Mouse (Mus musculus): Measurements from ENCODE around the gene Aff3. TPM values are rescaled to one million over a fixed set of nuclear protein-coding genes. Genes with fewer than 3 reads are reported as not detected.
A peak's percentile ranks its signal among the peaks of the same experiment; 100 is the strongest.

Gene Aff3
- polyA plus RNA-seq, 1 experiment from 2014 or later = 15.4 TPM

DNA sequence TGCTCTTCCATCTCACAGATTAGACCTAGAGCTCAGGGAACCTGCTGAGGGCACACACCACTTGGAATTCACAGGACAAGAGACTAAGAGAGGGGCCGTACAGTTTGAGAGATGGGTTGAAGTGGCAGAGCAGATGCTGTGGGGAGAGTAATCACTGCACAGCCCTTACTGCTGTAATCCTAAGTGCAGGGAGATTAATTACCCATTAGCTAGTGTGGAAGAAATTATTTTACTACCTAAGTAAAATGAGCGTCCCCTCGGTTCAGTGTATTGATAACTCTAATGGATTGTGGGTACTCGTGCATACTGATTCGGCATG lies 478.6 kb downstream of the Aff3 start:
- Histone ChIP-seq H3K36me3 (peaks cover 21% of the 10 kb centered on the region), H3K4me1 (no peaks in the 10 kb centered on the region), H3K9ac (no peak overlapping the region), H3K27me3 (no peaks in the 10 kb centered on the region), H3K4me2 (replicated peaks) (no peak overlapping the region), H3K27ac (replicated peaks) (no peak overlapping the region), H3K9me3 (replicated peaks) (no peaks in the 10 kb centered on the region), H3K4me3 (replicated peaks) (no peak overlapping the region)
- WGBS = 90% methylated on average over 5 of the region's 5 CpGs
- no peak for ATAC-seq (ENCODE audit: insufficient number of reproducible peaks, low FRiP score, low TSS enrichment, low read depth)

DNA sequence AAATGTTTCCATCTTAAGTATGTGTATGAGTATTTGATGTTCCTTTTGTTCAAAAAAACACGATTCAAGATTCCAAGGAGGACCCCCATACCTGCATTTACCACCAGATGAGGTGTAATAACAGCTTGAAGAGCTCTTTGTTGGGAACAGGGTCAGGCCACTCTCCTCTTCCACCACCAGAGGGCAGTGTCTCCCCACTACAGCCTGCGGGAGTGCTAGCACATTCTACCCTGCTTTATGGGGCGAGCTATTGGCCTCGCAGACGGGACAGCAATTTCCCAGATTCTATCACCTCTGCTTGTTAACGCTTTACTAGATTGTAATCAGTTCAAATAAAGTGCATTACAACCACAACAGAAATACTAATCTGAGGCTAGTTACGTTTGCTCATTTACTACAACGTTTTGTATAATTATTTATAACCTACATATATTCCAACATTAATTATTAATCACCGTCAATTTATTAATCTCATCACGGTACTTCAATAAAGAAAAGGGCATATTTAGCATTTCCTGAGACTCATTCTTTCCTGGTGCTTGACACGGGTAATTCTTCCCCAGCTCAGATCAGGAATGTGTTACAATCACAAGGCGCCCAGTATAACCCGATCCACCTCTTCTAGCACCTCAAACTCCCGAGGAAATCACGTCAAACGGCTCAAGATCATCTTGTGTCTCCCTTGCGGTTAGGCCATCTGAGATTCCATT lies 479.1 kb downstream of the Aff3 start:
- 43% methylated on average over 17 of the region's 17 CpGs for WGBS
- no peaks in the 10 kb centered on the region for H3K4me1 ChIP-seq
- ATAC-seq (ENCODE audit: insufficient number of reproducible peaks, low FRiP score, low TSS enrichment, low read depth) = no peak

GRCm38 (mm10) chr1:38181020-38181550 lies 483.7 kb downstream of the Aff3 start:
- Histone ChIP-seq H3K9ac (no peak overlapping the region), H3K4me2 (replicated peaks) (no peak overlapping the region), H3K4me1 (no peaks in the 10 kb centered on the region), H3K4me3 (replicated peaks) (no peak overlapping the region), H3K9me3 (replicated peaks) (no peaks in the 10 kb centered on the region), H3K36me3 (peaks cover 7% of the 10 kb centered on the region), H3K27ac (replicated peaks) (no peak overlapping the region), H3K27me3 (no peaks in the 10 kb centered on the region)
- 57% methylated on average over 15 of the region's 15 CpGs for WGBS
- ATAC-seq (ENCODE audit: insufficient number of reproducible peaks, low FRiP score, low TSS enrichment, low read depth) = peak; percentile 87

More for the DNA sequence above, 479.1 kb downstream of the Aff3 start:
- Histone ChIP-seq H3K4me2 (replicated peaks) (no peak overlapping the region), H3K27ac (replicated peaks) (no peak overlapping the region), H3K9me3 (replicated peaks) (no peaks in the 10 kb centered on the region), H3K9ac (no peak overlapping the region), H3K36me3 (peaks cover 21% of the 10 kb centered on the region), H3K4me3 (replicated peaks) (no peak overlapping the region), H3K27me3 (no peaks in the 10 kb centered on the region)

- H3K9ac ChIP-seq = no peak overlapping the region
- no peak for ATAC-seq (ENCODE audit: insufficient number of reproducible peaks, low FRiP score, low TSS enrichment, low read depth)
- H3K27me3 ChIP-seq = no peaks in the 10 kb centered on the region
- no peak overlapping the region for H3K4me3 ChIP-seq (replicated peaks)
- no peak overlapping the region for H3K4me2 ChIP-seq (replicated peaks)
- H3K9me3 ChIP-seq (replicated peaks) = no peaks in the 10 kb centered on the region
- WGBS = 94% methylated on average over 8 of the region's 8 CpGs
- no peaks in the 10 kb centered on the region for H3K4me1 ChIP-seq
- no peak overlapping the region for H3K27ac ChIP-seq (replicated peaks)
- H3K36me3 ChIP-seq = peaks cover 3% of the 10 kb centered on the region
These were observed 485.8 kb downstream of the Aff3 start for GRCm38 (mm10) chr1:38178929-38179328.

- Histone ChIP-seq H3K9ac (no peak overlapping the region), H3K36me3 (peaks cover 3% of the 10 kb centered on the region), H3K27ac (replicated peaks) (no peak overlapping the region), H3K4me2 (replicated peaks) (no peak overlapping the region), H3K27me3 (no peaks in the 10 kb centered on the region), H3K4me3 (replicated peaks) (no peak overlapping the region), H3K9me3 (replicated peaks) (no peaks in the 10 kb centered on the region), H3K4me1 (no peaks in the 10 kb centered on the region)
- WGBS = 91% methylated on average over 7 of the region's 7 CpGs
- no peak for ATAC-seq (ENCODE audit: insufficient number of reproducible peaks, low FRiP score, low TSS enrichment, low read depth)
These were observed 488.7 kb downstream of the Aff3 start for GRCm38 (mm10) chr1:38176077-38176476.

- Histone ChIP-seq H3K9ac (no peak overlapping the region), H3K4me2 (replicated peaks) (no peak overlapping the region), H3K27me3 (no peaks in the 10 kb centered on the region), H3K36me3 (no peaks in the 10 kb centered on the region), H3K4me1 (no peaks in the 10 kb centered on the region), H3K4me3 (replicated peaks) (no peak overlapping the region), H3K9me3 (replicated peaks) (no peaks in the 10 kb centered on the region), H3K27ac (replicated peaks) (no peak overlapping the region)
- 68% methylated on average over 4 of the region's 4 CpGs for WGBS
- 0 out of 2 replicates have a peak, but pooled peaks have one; percentile 19 for ATAC-seq (ENCODE audit: insufficient number of reproducible peaks, low FRiP score, low TSS enrichment, low read depth)
These were observed 492.9 kb downstream of the Aff3 start for GRCm38 (mm10) chr1:38171874-38172273.

DNA sequence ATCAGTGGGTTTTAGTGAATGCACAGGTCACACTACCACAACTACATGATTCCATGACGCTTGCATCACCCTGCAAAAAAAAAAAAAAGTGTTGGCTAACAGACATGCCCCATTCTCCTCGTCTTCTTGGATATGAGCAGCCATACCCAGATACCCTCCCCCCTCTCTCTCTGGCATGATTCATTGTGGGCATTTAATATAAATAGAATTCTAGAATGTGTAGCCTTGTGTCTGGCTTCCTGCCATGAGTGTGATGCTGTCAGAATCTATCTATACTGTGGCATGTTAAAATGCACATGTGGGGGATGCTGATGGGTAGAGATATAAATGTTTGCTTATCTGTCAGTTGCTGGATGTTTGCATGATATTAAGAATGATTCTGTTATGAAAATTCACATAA lies 499.1 kb downstream of the Aff3 start:
- Histone ChIP-seq H3K9ac (no peak overlapping the region), H3K36me3 (no peaks in the 10 kb centered on the region), H3K4me3 (replicated peaks) (no peak overlapping the region), H3K4me1 (no peaks in the 10 kb centered on the region), H3K27ac (replicated peaks) (no peak overlapping the region), H3K4me2 (replicated peaks) (no peak overlapping the region), H3K27me3 (no peaks in the 10 kb centered on the region), H3K9me3 (replicated peaks) (no peaks in the 10 kb centered on the region)
- no peak for ATAC-seq (ENCODE audit: insufficient number of reproducible peaks, low FRiP score, low TSS enrichment, low read depth)
- 41% methylated on average over 2 of the region's 2 CpGs for WGBS

- no peak overlapping the region for H3K27ac ChIP-seq (replicated peaks)
- WGBS = 78% methylated on average over 5 of the region's 5 CpGs
These were observed 514.7 kb downstream of the Aff3 start for GRCm38 (mm10) chr1:38150086-38150485.

GRCm38 (mm10) chr1:38146008-38146407 lies 518.7 kb downstream of the Aff3 start:
- H3K9ac ChIP-seq = no peak overlapping the region
- no peak for ATAC-seq (ENCODE audit: insufficient number of reproducible peaks, low FRiP score, low TSS enrichment, low read depth)
- WGBS = 90% methylated on average over 4 of the region's 4 CpGs
- no peak overlapping the region for H3K27ac ChIP-seq (replicated peaks)
- no peaks in the 10 kb centered on the region for H3K4me1 ChIP-seq
- H3K27me3 ChIP-seq = no peaks in the 10 kb centered on the region
- H3K36me3 ChIP-seq = no peaks in the 10 kb centered on the region
- no peak overlapping the region for H3K4me2 ChIP-seq (replicated peaks)
- no peak overlapping the region for H3K4me3 ChIP-seq (replicated peaks)
- no peaks in the 10 kb centered on the region for H3K9me3 ChIP-seq (replicated peaks)

More at GRCm38 (mm10) chr1:38150086-38150485, 514.7 kb downstream of the Aff3 start:
- no peak overlapping the region for H3K9ac ChIP-seq
- no peaks in the 10 kb centered on the region for H3K27me3 ChIP-seq
- no peak overlapping the region for H3K4me2 ChIP-seq (replicated peaks)
- no peak overlapping the region for H3K4me3 ChIP-seq (replicated peaks)
- no peak for ATAC-seq (ENCODE audit: insufficient number of reproducible peaks, low FRiP score, low TSS enrichment, low read depth)
- H3K36me3 ChIP-seq = no peaks in the 10 kb centered on the region
- no peaks in the 10 kb centered on the region for H3K4me1 ChIP-seq
- no peaks in the 10 kb centered on the region for H3K9me3 ChIP-seq (replicated peaks)

GRCm38 (mm10) chr1:38141371-38141770 lies 523.4 kb downstream of the Aff3 start:
- H3K4me2 ChIP-seq (replicated peaks) = no peak overlapping the region
- no peak overlapping the region for H3K9ac ChIP-seq
- WGBS = 66% methylated on average over 1 of the region's 1 CpGs
- no peaks in the 10 kb centered on the region for H3K36me3 ChIP-seq
- no peaks in the 10 kb centered on the region for H3K9me3 ChIP-seq (replicated peaks)
- no peak overlapping the region for H3K27ac ChIP-seq (replicated peaks)
- H3K4me1 ChIP-seq = no peaks in the 10 kb centered on the region
- ATAC-seq (ENCODE audit: insufficient number of reproducible peaks, low FRiP score, low TSS enrichment, low read depth) = no peak
- H3K27me3 ChIP-seq = no peaks in the 10 kb centered on the region
- H3K4me3 ChIP-seq (replicated peaks) = no peak overlapping the region

GRCm38 (mm10) chr1:38140911-38141310 lies 523.8 kb downstream of the Aff3 start:
- Histone ChIP-seq H3K4me1 (no peaks in the 10 kb centered on the region), H3K4me2 (replicated peaks) (no peak overlapping the region), H3K27me3 (no peaks in the 10 kb centered on the region), H3K36me3 (no peaks in the 10 kb centered on the region), H3K27ac (replicated peaks) (no peak overlapping the region), H3K4me3 (replicated peaks) (no peak overlapping the region), H3K9me3 (replicated peaks) (no peaks in the 10 kb centered on the region), H3K9ac (no peak overlapping the region)
- ATAC-seq (ENCODE audit: insufficient number of reproducible peaks, low FRiP score, low TSS enrichment, low read depth) = no peak
- WGBS = 83% methylated on average over 2 of the region's 2 CpGs

GRCm38 (mm10) chr1:38139396-38139795 lies 525.4 kb downstream of the Aff3 start:
- Histone ChIP-seq H3K27me3 (no peaks in the 10 kb centered on the region), H3K9ac (no peak overlapping the region), H3K27ac (replicated peaks) (no peak overlapping the region), H3K4me2 (replicated peaks) (no peak overlapping the region), H3K36me3 (no peaks in the 10 kb centered on the region), H3K9me3 (replicated peaks) (no peaks in the 10 kb centered on the region), H3K4me3 (replicated peaks) (no peak overlapping the region), H3K4me1 (no peaks in the 10 kb centered on the region)
- no peak for ATAC-seq (ENCODE audit: insufficient number of reproducible peaks, low FRiP score, low TSS enrichment, low read depth)
- 82% methylated on average over 2 of the region's 2 CpGs for WGBS
